ENCODE assay signal across 20 mouse cellular contexts in the genomic region with DNA sequence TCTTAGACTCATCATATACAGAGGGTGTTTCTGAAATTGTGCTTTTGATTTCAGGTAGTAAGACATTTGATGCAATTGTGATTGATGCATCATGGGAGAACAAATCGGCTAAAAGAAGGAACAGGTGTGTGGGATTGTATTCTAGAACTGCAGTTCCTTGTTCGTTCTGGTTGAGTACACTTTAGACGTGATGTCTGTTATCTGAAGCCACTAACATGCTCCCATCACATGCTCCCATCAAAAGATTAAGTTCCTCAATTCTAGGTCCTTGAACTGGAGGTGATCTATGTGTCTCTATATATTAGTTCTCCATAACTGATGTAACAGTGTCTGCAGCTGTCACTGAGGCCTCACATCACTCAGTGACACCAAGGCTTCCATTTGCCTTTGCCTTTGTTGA. TPM values are rescaled to one million over a fixed set of nuclear protein-coding genes. Genes with fewer than 3 reads are reported as not detected.
"Had no signal": no experiment of that assay in that cellular context is flagged by ENCODE, and none has a peak within 500 bp of the region (broad histone marks: within the 10 kb centered on the region; RNA-seq: fewer than 3 reads in every experiment).

No protein-coding gene starts in this region.

- H3K4me1 ChIP-seq: neural tube, embryonic 12.5 days; neural tube, embryonic 13.5 days; neural tube, embryonic 15.5 days; stomach, embryonic 15.5 days had no signal

- H3K36me3 ChIP-seq: neural tube, embryonic 12.5 days; neural tube, embryonic 13.5 days; neural tube, embryonic 15.5 days; stomach, embryonic 15.5 days had no signal

- H3K9me3 ChIP-seq: neural tube, embryonic 12.5 days; neural tube, embryonic 13.5 days; neural tube, embryonic 15.5 days; stomach, embryonic 15.5 days had no signal

- DNase-seq: retina, postnatal 1 day; right cerebral cortex, adult 18-20 months; right cerebral cortex, postnatal 14 days; right cerebral cortex, postnatal 25 days; right cerebral cortex, postnatal 4 days; spleen, adult 18-20 months; thymus, adult 18-20 months; thymus, adult 2 months; thymus, postnatal 14 days; thymus, postnatal 25 days; thymus, postnatal 36 days; thymus, postnatal 4 days had no signal

- H3K4me3 ChIP-seq: neural tube, embryonic 12.5 days; neural tube, embryonic 13.5 days; neural tube, embryonic 15.5 days; stomach, embryonic 15.5 days had no signal

- H3K27me3 ChIP-seq: neural tube, embryonic 12.5 days; neural tube, embryonic 13.5 days; neural tube, embryonic 15.5 days; stomach, embryonic 15.5 days had no signal

- H3K9ac ChIP-seq: neural tube, embryonic 12.5 days; neural tube, embryonic 13.5 days; neural tube, embryonic 15.5 days; stomach, embryonic 15.5 days had no signal

- H3K27ac ChIP-seq: neural tube, embryonic 12.5 days; neural tube, embryonic 13.5 days; neural tube, embryonic 15.5 days; stomach, embryonic 15.5 days; stomach, postnatal 0 days had no signal

RNA-seq across cellular contexts. Expression of a gene that starts 14.7 kb away (rescaled TPM):
- total RNA-seq: neutrophil, adult 5-6 weeks had no signal
- polyA plus RNA-seq: small intestine, adult 2 months; spleen, adult 2 months; thymus, adult 2 months had no signal
